Mouse (Mus musculus) erythroid progenitor cell, adult 5-6 weeks (primary cell): ENCODE results near the gene Cebpe. TPM values are rescaled to one million over a fixed set of nuclear protein-coding genes. Genes with fewer than 3 reads are reported as not detected.

Experiments
- ATAC-seq: replicated peaks from 2 replicates; pipeline ENCODE4 v1.8.0; 2016; ENCODE audit warnings: moderate number of reproducible peaks, mild to moderate bottlenecking, moderate TSS enrichment, inconsistent platforms; ENCODE audit not compliant: poor library complexity, low FRiP score, severe bottlenecking
- total RNA-seq, 2 experiments: library from RNA; stranded (forward) in 1 of 2; stranded (reverse) in 1 of 2; fragments of 150-400 nt in 1 of 2; fragments of 186-747, 209-891 nt in 1 of 2; gene quantifications; 2 replicates each; pipeline versions ENCODE4 v1.2.3 to v1.2.4; 2015 to 2017; ENCODE audit warnings: low replicate concordance in 2 of 2

The Cebpe gene
- total RNA-seq, 2 experiments from 2014 or later = 12.4 to 14.7 TPM

DNA sequence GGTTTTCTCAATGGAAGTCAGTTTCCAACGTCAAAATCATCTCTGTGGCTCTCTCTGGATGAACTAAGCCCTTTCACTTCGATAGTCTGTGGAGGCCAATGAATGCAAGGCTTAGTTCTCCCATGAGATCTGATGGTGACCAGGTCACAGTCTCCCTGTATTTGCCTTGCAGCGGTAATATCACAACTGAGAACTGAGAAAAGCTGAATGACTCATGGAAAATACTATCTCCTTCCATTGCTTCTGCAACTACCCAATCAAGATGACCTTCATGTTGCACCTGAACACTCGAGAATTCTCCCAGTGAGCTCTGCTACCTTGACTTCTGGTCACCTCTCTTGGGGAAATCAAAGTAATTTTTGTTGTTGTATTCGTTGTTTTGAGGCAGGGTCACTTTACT lies 15.6 kb upstream of the Cebpe start:
- ATAC-seq = no peak

DNA sequence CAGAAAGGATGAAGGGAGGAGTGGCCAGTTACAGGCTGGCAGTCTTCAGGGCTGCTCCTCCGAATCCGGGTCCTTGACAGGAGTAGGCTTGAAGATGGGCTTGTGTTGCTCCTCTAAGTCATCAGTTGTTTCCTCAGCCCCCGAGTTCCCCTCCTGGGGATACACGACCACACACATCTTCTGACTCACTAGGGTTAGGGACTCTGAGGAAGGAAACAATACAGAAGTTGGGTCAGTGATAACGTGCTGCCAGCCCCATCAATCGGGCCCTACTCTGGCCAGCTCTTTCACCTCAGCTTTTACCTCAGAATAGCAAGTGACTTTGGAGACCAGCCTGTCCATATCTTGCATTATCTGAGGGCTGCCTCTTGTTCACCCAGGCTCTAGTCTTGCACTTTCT lies 12.1 kb upstream of the Cebpe start:
- no peak for ATAC-seq

DNA sequence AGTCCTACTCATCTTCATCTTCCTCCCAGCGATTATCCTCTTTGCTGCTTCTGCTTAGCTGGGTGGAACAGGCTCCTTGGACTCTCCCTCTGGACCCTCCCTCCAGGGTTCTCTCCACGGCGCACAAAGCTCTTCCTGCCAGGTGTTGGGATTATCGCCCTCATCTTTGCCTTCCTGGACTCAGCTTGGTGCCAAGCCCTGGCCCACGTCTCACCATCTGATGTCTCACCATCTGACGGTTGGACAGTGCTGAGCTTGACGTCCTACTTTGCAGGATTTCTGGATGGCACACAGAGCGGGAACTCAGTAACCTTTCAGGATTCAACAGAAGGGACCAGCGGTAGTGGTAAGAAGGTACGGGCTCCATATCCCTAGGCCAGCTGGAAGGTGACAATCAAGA lies 9.7 kb upstream of the Cebpe start:
- ATAC-seq = no peak

DNA sequence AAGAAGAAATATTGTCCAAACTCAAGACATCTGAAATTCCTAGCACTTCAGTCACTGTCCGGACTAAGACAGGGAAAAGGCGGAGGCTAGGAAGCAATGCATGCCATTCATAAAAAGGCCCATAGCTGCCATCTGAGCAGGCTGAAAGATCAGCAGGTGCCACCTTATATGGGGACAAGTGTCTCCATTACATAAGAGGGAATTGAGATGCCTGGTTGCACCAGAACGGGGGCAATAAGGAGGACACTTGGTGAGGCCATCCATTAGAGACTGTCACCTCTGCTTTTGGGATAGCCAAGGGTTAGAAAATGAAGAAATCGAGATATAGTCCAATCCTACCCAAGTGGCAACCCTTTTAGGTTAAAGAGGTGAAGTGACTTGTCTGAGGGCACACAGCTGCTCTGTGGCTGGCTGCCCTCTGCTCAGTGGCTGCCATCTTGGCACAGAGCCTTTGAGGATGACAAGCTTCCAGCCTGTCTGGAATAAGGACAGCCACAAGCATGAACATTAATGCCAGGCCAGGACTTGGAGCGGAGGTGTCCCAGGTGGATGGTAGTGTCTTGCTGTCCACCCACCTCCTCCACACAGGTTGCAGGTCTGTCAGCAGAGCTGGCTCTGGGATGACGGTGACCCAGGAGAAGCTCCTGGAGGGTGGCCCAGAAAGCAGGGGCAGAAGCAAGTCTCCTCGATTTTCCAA lies 8.8 kb upstream of the Cebpe start:
- ATAC-seq = no peak

DNA sequence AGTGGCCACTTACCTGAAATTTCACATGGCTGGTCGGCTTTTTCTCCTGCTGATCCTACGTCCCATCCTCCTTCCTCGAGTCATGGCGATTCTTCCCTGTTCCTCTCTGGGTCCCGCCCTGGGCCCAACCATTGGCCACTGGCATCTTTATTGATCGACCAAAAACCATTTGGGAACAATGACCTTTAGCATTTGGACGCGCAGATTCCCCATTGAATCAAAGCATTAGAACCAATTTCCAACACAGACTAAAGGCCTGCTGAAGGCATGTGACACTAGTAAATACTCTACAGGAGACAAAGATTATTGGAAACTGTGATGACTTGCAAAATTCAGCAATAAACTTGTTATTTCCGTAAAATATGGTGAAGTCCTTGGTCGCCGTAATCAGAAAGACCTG lies 8.1 kb upstream of the Cebpe start:
- no peak for ATAC-seq

DNA sequence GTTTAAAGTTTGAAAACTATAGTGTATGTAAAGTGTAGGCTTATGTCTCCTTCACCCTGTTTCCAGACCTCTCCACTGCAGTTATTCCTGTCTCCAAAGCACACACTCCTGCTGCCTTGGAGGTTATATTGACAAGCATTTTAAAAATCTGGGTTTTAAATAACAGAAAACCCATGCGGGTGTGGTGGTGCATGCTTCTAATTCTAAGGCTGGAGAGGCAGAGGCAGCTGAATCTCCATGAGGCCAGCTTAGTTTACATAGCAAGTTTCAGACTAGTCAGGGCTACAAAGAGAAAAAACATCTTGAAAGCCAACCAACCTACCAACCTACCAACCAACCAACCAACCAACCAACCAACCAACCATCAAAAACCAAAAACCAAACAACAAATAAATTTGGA lies 3.4 kb upstream of the Cebpe start:
- no peak for ATAC-seq

DNA sequence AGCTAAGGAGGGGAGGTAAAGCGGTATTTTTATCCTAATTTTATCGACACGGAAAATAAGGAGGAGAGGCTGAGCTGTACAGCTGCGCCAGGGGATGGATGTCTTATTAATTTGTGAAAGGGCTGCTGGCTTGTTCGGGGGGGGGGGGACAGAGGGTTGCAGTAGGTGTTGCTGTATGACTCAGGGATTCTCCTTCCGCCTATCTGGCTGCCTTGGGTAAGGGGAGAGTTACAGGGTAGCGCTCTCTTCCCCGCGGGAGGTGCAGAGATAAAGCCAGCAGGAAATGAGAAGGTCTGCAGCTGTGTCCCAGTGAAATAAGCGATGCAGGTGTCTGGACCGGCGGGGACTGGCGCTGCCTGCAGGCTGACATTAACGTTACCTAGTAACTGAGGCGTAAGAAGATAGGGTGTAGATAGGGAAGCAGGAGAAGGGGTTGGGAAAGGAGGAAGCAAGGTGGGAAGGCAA lies 2.7 kb upstream of the Cebpe start:
- ATAC-seq = 0 out of 2 replicates have a peak, but pooled peaks have one; percentile 27

DNA sequence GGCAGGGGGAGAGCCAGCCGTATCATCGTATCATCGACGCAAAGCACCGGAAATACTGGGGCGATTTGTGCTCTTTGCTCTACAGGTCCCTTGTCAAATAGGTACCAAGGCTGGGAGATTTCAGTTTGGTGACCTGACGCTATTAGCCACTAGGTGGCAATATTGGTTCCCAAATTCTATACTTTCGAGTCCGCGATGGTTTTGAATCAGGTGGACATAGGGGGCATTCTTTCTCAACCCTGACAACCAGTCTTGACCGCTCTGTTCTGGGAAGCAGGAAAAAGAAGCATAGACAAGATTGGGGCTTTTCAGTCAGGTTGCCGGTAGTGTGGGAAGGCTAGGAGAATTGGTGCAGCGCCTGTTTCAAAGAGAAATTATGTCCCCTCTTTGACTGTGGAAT lies 2.1 kb upstream of the Cebpe start:
- ATAC-seq = peak; percentile 79

- ATAC-seq = no peak
Measured at GRCm38 (mm10) chr14:54712861-54713260, 887 bp upstream of the Cebpe start.

- ATAC-seq = no peak
Measured at GRCm38 (mm10) chr14:54709054-54709453, 2.9 kb downstream of the Cebpe start.

DNA sequence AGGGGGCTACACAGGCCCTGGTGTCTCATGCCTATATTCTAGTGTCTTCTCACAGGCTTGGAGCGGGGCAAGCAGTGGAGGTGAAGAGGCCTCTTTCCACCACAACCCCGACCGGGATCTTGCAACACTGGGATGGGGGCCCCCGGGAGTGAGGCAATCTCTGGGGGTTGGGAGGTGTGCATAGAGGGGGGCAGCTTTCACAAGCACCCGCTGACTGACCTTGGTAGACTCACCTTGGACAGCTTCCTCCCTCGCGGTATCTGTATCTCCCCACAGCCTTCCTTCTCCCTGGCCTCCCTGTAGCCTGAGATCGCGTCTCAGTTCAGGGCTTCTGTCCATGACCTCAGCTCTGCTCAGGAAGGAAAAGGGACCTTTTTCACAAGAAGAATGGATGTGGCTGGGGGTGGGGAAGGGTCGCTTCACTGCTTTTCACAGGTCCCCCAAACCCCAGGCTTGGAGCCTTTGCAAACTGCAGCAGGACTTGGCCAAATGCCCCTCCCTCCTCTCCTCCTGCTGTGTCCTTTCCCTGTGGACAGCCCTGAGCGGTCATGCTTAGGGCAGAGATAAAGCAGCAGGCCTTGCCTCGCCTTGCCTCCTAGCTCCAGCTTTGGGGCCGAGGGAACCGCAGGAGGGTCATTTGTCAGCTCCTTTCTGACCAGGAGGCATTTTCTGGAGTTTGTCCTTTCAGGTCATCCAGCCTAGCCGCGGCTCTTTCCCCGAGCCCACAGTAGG lies 5.2 kb downstream of the Cebpe start:
- no peak for ATAC-seq

- peak; percentile 95 for ATAC-seq
Measured at GRCm38 (mm10) chr14:54705844-54706243, 6.1 kb downstream of the Cebpe start.

DNA sequence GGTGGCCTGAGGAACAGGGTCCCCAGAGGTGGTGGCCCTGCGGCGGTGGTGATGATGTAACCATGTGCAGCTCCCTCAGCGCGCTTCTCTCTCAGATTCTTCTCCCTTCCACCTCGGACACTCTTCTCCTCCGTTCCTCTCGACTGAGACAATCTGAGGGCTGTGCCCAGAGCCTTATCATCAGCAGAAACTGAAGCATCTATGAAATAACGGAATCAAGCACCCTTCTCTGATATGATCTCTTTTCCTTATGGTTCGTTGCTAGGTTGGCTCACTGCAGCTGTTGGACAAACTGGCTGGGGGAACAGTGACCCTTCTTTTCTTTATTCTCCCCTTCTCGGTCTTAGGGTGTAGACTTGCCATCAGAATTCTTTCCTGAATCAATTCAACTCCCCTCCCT lies 8.8 kb downstream of the Cebpe start:
- ATAC-seq = no peak

- ATAC-seq = peak; percentile 51
Measured at GRCm38 (mm10) chr14:54701298-54701697, 10.7 kb downstream of the Cebpe start.

- ATAC-seq = no peak
Measured at GRCm38 (mm10) chr14:54699586-54699985, 12.4 kb downstream of the Cebpe start.

DNA sequence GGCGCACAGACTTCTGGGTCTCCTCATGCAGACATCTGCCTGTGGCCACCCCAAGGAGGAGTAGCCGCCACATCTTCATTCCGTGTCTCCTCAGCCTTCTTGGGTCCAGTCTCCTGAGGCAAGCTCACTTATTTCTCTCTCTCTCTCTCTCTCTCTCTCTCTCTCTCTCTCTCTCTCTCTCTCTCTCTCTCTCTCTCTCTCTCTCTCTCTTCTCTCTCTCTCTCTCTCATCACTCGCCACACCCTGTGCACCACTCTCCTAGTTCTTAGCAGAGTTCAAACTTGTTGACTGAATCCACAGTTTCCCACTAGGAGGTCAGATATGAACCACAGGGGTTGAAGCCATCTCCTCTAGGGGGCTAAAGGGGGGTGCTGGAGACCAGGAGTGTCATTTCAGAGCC lies 13.2 kb downstream of the Cebpe start, which contains the start of gene Gm29776:
Gene Gm29776 (minus strand): TSS at position 101 of the 400 bp plus-strand sequence.
- no peak for ATAC-seq

GRCm38 (mm10) chr14:54696752-54697151 lies 15.2 kb downstream of the Cebpe start:
- no peak for ATAC-seq

GRCm38 (mm10) chr14:54695042-54695441 lies 16.9 kb downstream of the Cebpe start:
- ATAC-seq = no peak

GRCm38 (mm10) chr14:54687251-54687650 lies 24.7 kb downstream of the Cebpe start:
- ATAC-seq = no peak

- ATAC-seq = peak; percentile 83
Measured at GRCm38 (mm10) chr14:54686522-54687143, 25.3 kb downstream of the Cebpe start, which contains the start of gene Acin1. TSS of gene Acin1 (minus strand) at chr14:54686931.

GRCm38 (mm10) chr14:54686063-54686521 lies 25.9 kb downstream of the Cebpe start, which contains the start of gene 1700123O20Rik:
TSS of gene 1700123O20Rik (plus strand) at chr14:54686216.
- ATAC-seq = peak; percentile 78
